Mouse (Mus musculus) heart, embryonic 16.5 days (tissue): ENCODE data around the gene Slc44a3. TPM values are rescaled to one million over a fixed set of nuclear protein-coding genes. Genes with fewer than 3 reads are reported as not detected.
A peak's percentile ranks its signal among the peaks of the same experiment; 100 is the strongest.

Source experiments
- ATAC-seq: fragments of 200-750 bp; cut with Nextera tagmentation; replicated peaks from 2 replicates; pipeline ENCODE4 v1.8.0; 2017; ENCODE audit warnings: moderate number of reproducible peaks; ENCODE audit not compliant: insufficient read depth, low FRiP score; ENCODE audit errors: extremely low read depth
- H3K27ac ChIP-seq: fragments of 300-500 bp; sonication (generic); 2 replicates; pipeline ENCODE4 v1.5.1; 2014; ENCODE audit warnings: mild to moderate bottlenecking, low read length, control low read depth, moderate library complexity
- H3K27me3 ChIP-seq: fragments of 300-500 bp; sonication (generic); 2 replicates; pipeline ENCODE4 v1.6.1; 2014; ENCODE audit warnings: low read length, mixed read lengths; ENCODE audit not compliant: control insufficient read depth, insufficient read depth
- H3K36me3 ChIP-seq: fragments of 300-500 bp; sonication (generic); 2 replicates; pipeline ENCODE4 v1.6.1; 2014; ENCODE audit not compliant: control insufficient read depth, insufficient read depth
- H3K4me1 ChIP-seq: fragments of 300-500 bp; sonication (generic); 2 replicates; pipeline ENCODE4 v1.6.1; 2014; ENCODE audit warnings: low read length, mixed read lengths; ENCODE audit not compliant: control insufficient read depth, insufficient read depth
- H3K4me2 ChIP-seq: fragments of 300-500 bp; sonication (generic); 2 replicates; pipeline ENCODE4 v1.6.1; 2014; ENCODE audit warnings: low read depth, mild to moderate bottlenecking, control low read depth, low read length
- H3K4me3 ChIP-seq: fragments of 300-500 bp; sonication (generic); 2 replicates; pipeline ENCODE4 v1.5.1; 2014; ENCODE audit warnings: mild to moderate bottlenecking, control low read depth, low read length
- H3K9ac ChIP-seq: fragments of 300-500 bp; sonication (generic); 2 replicates; pipeline ENCODE4 v1.6.1; 2014; ENCODE audit warnings: low read length, control low read depth
- H3K9me3 ChIP-seq: fragments of 300-500 bp; sonication (generic); replicated peaks from 2 replicates; pipeline ENCODE4 v1.6.1; 2016; ENCODE audit warnings: low read length; ENCODE audit not compliant: control insufficient read depth
- WGBS: fragments of 180-500 bp; shearing (Covaris S2); extraction: QIAGEN DNeasy Blood & Tissue Kit; methylation state at CpG from one replicate; pipeline ENCODE4 v1.1.7; 2014; 5-methylcytosine and 5-hydroxymethylcytosine counted together
- polyA plus RNA-seq: library from polyadenylated mRNA; unstranded; fragments of >200 nt; fragmentation: Nextera tagmentation; extraction: Ambion mirVana; gene quantifications from 2 replicates; pipeline ENCODE4 v1.2.1, GENCODE M21; 2015

The Slc44a3 gene
- polyA plus RNA-seq, 1 experiment from 2014 or later: 1.2 TPM

DNA sequence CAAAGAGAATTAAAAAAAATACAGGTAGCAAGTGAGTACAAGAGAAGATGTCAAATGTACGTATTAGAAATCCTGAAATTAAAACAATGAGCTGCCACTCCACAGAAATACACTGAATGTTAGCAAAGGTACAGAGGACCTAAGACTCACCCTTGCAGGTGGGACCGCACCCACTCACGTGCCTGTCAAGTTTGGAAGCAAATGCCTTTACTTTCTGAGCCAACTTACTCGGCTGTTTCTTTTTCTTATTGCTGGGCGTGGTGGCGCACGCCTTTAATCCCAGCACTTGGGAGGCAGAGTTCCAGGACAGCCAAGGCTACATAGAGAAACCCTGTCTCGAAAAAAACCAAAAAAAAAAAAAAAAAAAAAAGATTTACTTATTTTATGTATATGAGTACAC lies 109.8 kb downstream of the Slc44a3 start:
- peaks cover 22% of the 10 kb centered on the region for H3K4me1 ChIP-seq
- no peaks in the 10 kb centered on the region for H3K9me3 ChIP-seq
- H3K4me2 ChIP-seq: no peak overlapping the region
- H3K36me3 ChIP-seq: no peaks in the 10 kb centered on the region
- no peak for ATAC-seq
- no peak overlapping the region for H3K9ac ChIP-seq
- H3K27me3 ChIP-seq: no peaks in the 10 kb centered on the region
- H3K4me3 ChIP-seq: no peak overlapping the region
- no peak overlapping the region for H3K27ac ChIP-seq
- 84% methylated on average over 8 of the region's 8 CpGs for WGBS

DNA sequence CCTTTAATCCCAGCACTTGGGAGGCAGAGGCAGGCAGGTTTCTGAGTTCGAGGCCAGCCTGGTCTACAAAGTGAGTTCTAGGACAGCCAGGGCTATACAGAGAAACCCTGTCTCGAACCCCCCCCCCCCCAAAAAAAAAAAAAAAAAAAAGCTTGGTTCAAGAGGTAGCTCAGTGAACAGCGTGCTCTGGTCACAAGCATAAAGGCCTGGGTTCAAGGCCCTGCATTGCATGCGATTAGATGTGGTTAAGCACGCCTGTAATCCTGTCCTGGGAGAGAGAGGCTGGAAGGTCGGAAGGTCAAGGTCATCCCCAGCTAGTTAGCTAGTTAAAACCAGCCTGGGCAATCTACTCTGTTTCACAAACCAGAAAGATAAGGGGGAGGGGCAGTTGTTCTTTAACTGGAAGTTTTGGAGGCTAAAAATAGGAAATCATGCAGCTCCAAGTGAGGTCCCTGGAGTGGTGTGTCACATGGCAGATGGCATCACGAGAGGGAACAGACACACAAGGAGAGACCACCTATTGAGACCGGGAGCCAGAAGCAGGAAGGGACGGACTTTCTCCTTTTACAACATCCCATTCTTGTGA lies 113.3 kb downstream of the Slc44a3 start:
- Histone ChIP-seq H3K4me1 (peaks cover 16% of the 10 kb centered on the region), H3K27ac (peak overlapping the region; percentile 16; the same call in 1 of the 2 replicates), H3K27me3 (no peaks in the 10 kb centered on the region), H3K4me2 (0 out of 2 replicates have a peak overlapping the region, but pooled peaks have one; percentile 8), H3K9ac (0 out of 2 replicates have a peak overlapping the region, but pooled peaks have one; percentile 12), H3K36me3 (no peaks in the 10 kb centered on the region), H3K4me3 (no peak overlapping the region), H3K9me3 (no peaks in the 10 kb centered on the region)
- ATAC-seq: no peak; the same call in 1 of the 2 replicates
- 66% methylated on average over 9 of the region's 9 CpGs for WGBS

DNA sequence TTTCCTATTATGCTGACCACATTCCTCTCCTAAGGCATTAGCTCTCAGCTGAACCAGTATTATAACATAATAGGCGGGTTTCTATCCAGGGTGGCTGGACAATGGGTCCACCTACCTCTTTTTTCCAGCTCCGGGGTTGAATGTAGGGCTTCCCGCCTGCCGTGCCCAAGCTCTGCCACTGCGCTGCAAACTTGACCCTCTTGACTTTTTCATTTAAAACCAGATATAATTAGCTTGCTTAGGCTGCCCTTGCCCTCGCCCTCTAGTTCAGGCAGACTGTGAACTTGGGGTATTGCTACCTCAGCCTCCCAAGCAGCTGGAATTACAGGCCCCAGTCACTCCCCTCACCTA lies 114.0 kb downstream of the Slc44a3 start:
- no peak overlapping the region for H3K9ac ChIP-seq
- no peak overlapping the region for H3K4me2 ChIP-seq
- H3K27ac ChIP-seq: peak overlapping the region; percentile 64; the same call in 1 of the 2 replicates
- 49% methylated on average over 6 of the region's 6 CpGs for WGBS
- H3K36me3 ChIP-seq: no peaks in the 10 kb centered on the region
- H3K4me1 ChIP-seq: peaks cover 16% of the 10 kb centered on the region
- no peaks in the 10 kb centered on the region for H3K27me3 ChIP-seq
- peak; percentile 60 for ATAC-seq
- H3K9me3 ChIP-seq: no peaks in the 10 kb centered on the region
- no peak overlapping the region for H3K4me3 ChIP-seq

DNA sequence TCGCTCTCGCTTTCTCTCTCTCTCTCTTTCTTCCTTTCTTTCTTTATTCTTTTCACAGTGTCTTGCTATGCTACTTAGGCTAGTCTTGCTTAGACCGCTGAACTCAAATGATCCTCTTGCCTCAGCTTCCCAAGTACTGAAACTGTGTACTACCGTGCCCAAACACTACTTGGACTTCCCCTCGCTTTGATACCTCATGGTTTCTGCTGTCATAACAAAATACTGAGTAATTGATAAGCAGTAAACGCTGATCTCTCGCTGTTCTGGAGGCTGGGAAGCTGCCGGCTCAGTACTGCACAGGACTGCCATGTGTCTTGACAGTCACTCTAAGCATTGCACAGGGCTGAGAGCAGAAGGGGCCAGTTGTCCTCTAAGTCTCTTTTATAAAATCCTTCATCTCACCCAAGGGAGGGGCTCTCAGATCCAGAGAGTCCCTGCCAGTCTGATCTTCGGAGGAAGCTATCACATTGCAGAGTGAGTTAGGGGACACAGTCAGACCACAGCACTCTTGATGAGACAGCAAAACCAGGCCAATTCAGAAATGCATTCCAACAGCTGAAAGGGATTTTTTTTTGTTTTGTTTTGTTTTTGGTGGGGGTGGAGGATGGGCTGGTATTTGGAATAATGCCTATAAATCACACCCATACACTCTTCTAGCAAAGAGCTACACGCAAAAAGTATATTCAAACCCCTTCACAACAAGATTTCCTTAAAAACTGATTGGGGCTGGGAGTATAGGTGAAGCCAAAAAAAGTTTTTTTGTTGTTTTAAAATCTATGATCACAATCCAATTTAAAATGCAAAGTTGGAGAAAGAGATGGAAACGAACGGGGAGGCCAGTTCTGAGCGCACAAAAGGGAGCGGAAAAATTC lies 114.6 kb downstream of the Slc44a3 start:
- no peaks in the 10 kb centered on the region for H3K27me3 ChIP-seq
- H3K9me3 ChIP-seq: no peaks in the 10 kb centered on the region
- H3K4me2 ChIP-seq: no peak overlapping the region
- no peak overlapping the region for H3K9ac ChIP-seq
- peak overlapping the region; percentile 64; the same call in 1 of the 2 replicates for H3K27ac ChIP-seq
- no peak for ATAC-seq
- H3K4me1 ChIP-seq: peaks cover 16% of the 10 kb centered on the region
- H3K4me3 ChIP-seq: no peak overlapping the region
- 57% methylated on average over 14 of the region's 14 CpGs for WGBS
- no peaks in the 10 kb centered on the region for H3K36me3 ChIP-seq

DNA sequence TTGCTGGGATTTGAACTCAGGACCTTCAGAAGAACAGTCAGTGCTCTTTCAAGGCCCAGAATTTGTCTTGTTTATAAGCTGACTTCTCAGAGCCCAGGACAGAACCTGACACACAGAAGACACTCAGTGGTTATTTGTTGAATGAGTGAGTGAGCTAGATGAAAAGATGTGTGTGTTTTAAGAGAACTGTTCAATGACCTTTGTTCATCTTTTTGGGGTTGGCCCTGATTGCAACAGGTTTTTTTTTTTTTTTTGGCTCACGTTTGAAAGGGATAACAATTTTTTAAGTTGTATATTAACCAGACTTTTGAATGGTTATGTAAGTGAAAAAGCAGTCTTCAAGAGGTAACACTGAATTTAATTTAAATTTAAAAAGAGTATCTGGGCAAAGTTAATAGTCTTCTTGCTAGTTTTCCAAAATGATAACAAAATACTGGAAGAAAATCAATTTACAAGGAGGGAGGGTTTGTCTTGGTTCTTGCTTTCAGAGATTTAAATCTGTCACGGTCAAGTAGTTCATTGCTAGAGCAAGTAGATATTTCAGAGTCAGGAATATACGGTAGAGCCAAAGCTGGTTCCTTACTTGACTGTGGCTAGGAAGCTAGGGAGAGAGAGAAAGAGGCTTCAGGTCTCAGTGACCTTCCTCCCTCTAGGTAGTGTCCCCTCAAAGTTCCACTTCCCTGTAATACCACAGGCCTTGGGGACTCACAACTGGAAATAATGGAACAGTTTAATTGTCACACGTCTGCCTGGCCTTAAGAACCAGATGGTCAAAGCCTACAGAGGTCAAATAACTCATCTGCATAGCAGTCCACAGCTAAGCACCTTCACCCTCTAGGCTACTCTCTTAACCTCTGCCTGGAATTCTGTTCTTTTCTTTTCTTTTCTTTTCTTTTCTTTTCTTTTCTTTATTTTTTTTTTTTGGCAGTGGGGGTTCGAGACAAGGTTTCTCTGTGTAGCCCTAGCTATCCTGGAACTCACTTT lies 115.7 kb downstream of the Slc44a3 start:
- Histone ChIP-seq H3K27me3 (no peaks in the 10 kb centered on the region), H3K9me3 (no peaks in the 10 kb centered on the region), H3K4me2 (no peak overlapping the region), H3K4me1 (peaks cover 16% of the 10 kb centered on the region), H3K27ac (no peak overlapping the region), H3K4me3 (no peak overlapping the region), H3K9ac (no peak overlapping the region), H3K36me3 (no peaks in the 10 kb centered on the region)
- ATAC-seq: no peak
- WGBS: 80% methylated on average over 5 of the region's 5 CpGs

DNA sequence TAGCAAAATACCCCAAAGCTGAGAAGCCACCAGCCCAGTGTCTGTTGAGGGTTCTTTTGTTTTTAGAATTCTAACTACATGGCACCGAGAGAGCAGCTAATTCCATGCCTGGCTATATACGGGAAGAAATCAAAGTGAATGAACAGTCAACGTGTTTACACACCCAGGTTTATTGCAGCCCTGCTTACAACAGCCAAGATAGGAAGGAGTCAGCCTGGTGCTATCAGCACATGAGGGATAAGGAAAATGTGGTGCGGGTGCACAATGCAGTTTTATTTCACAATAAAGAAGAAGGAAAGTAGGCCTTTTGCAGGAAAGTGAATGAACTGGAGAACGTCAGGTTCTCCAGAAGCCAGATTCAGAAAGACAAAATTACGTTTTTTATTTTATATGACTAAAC lies 120.8 kb downstream of the Slc44a3 start:
- Histone ChIP-seq H3K9ac (no peak overlapping the region), H3K4me3 (no peak overlapping the region), H3K4me2 (no peak overlapping the region), H3K9me3 (no peaks in the 10 kb centered on the region), H3K4me1 (no peaks in the 10 kb centered on the region), H3K36me3 (no peaks in the 10 kb centered on the region), H3K27me3 (no peaks in the 10 kb centered on the region), H3K27ac (no peak overlapping the region)
- WGBS: 53% methylated on average over 6 of the region's 6 CpGs
- ATAC-seq: no peak

Other genes starting within 250 kb of the Slc44a3 start
- gene Tmem56, start 249.3 kb downstream of the Slc44a3 start, polyA plus RNA-seq: 0.45 and 0.66 TPM in 2 replicates
- gene Alg14, start 240.6 kb downstream of the Slc44a3 start, polyA plus RNA-seq: 37.9 and 39.8 TPM in 2 replicates
- 370 and 406 TPM in 2 replicates for gene Cnn3, start 105.9 kb downstream of the Slc44a3 start, polyA plus RNA-seq
- gene 4930432M17Rik, start 138.4 kb upstream of the Slc44a3 start, polyA plus RNA-seq: not detected in 2 replicates
- 8.9 and 10.4 TPM in 2 replicates for gene F3, start 191.1 kb upstream of the Slc44a3 start, polyA plus RNA-seq